Mouse (Mus musculus): ENCODE measurements at regions not wholly inside any gene's neighbourhood (a gene's known extent, or its start where the extent isn't known, plus 50 kb on each side); places are given as distances from the start of the nearest gene placed in this dataset.

DNA sequence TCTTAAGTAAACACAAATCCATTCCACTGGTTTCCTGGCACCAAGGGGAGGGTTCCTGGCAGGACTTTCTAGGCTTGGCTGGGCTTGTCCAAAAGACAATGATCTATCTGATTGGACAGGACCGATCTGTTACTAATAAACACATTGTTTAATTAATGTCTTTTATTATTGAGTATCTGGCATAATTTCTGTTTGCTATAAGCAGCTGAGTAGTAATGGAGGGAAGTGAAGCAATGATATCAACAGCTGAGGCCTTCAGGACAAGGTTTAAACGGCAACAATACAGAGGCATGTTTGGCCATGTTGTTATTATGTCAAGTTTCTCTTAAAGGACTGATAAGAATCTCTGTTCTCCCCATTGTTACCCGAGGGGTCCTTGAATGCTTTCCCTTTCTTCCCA lies 93.5 kb upstream of the Fat4 start:
- H3K4me2 ChIP-seq (ENCODE audit: low read length) = no peak overlapping the region
- no peak for ATAC-seq (ENCODE audit: insufficient number of reproducible peaks, insufficient read depth, low FRiP score, low read depth)
- no peaks in the 10 kb centered on the region for H3K4me1 ChIP-seq (ENCODE audit: control insufficient read depth in 2 of 2, insufficient read depth in 2 of 2, low read length in 2 of 2)
- no peak overlapping the region for H3K9ac ChIP-seq (ENCODE audit: low read length)
- no peak overlapping the region for H3K27ac ChIP-seq (replicated peaks in 1 of 2; ENCODE audit: control insufficient read depth in 1 of 2, insufficient read depth in 1 of 2, low read depth in 2 of 2, low read length in 2 of 2)
- no peaks in the 10 kb centered on the region for H3K27me3 ChIP-seq (ENCODE audit: control insufficient read depth, insufficient read depth, low read length)
- H3K36me3 ChIP-seq (ENCODE audit: control insufficient read depth, insufficient read depth, low read length) = no peaks in the 10 kb centered on the region
- H3K4me3 ChIP-seq (ENCODE audit: control insufficient read depth in 1 of 2, insufficient read depth in 1 of 2, low read depth in 1 of 2, low read length in 2 of 2) = no peak overlapping the region
- H3K9me3 ChIP-seq (ENCODE audit: control insufficient read depth, low read length) = no peaks in the 10 kb centered on the region
- WGBS = 67% methylated on average over 3 of the region's 3 CpGs

- no peak for ATAC-seq (ENCODE audit: insufficient number of reproducible peaks, insufficient read depth, low FRiP score, low read depth)
- Histone ChIP-seq H3K27me3 (ENCODE audit: control insufficient read depth, insufficient read depth, low read length) (no peaks in the 10 kb centered on the region), H3K9ac (ENCODE audit: low read length) (no peak overlapping the region), H3K4me1 (ENCODE audit: control insufficient read depth in 2 of 2, insufficient read depth in 2 of 2, low read length in 2 of 2) (no peaks in the 10 kb centered on the region), H3K4me3 (ENCODE audit: control insufficient read depth in 1 of 2, insufficient read depth in 1 of 2, low read depth in 1 of 2, low read length in 2 of 2) (no peak overlapping the region), H3K9me3 (ENCODE audit: control insufficient read depth, low read length) (no peaks in the 10 kb centered on the region), H3K36me3 (ENCODE audit: control insufficient read depth, insufficient read depth, low read length) (no peaks in the 10 kb centered on the region), H3K4me2 (ENCODE audit: low read length) (no peak overlapping the region), H3K27ac (replicated peaks in 1 of 2; ENCODE audit: control insufficient read depth in 1 of 2, insufficient read depth in 1 of 2, low read depth in 2 of 2, low read length in 2 of 2) (no peak overlapping the region)
- 57% methylated on average over 2 of the region's 2 CpGs for WGBS
Observed at GRCm38 (mm10) chr3:38788751-38789150, 98.0 kb upstream of the Fat4 start.

DNA sequence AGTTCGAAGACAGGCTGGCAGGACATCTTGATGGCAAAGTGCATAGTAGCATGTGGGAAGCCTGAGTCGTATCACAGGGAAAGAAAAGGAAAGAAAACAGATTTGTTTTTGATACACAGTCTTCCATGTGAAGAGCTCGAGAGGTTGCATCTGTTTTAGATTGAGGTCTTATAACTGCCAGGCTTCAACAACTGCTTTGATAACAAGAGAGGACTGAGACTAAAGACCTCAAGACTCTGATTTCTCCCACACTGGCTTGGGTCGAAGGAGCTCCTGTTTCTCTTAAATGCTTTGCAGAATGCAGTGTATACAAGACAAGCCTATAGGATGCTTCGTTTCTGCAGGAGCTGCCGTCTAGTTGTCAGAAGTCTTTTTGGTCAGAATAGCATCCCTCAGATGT lies 103.0 kb upstream of the Fat4 start:
- no peak for ATAC-seq (ENCODE audit: insufficient number of reproducible peaks, insufficient read depth, low FRiP score, low read depth)
- H3K4me2 ChIP-seq (ENCODE audit: low read length) = no peak overlapping the region
- H3K36me3 ChIP-seq (ENCODE audit: control insufficient read depth, insufficient read depth, low read length) = no peaks in the 10 kb centered on the region
- H3K27ac ChIP-seq (replicated peaks in 1 of 2; ENCODE audit: control insufficient read depth in 1 of 2, insufficient read depth in 1 of 2, low read depth in 2 of 2, low read length in 2 of 2) = no peak overlapping the region
- H3K4me3 ChIP-seq (ENCODE audit: control insufficient read depth in 1 of 2, insufficient read depth in 1 of 2, low read depth in 1 of 2, low read length in 2 of 2) = no peak overlapping the region
- 74% methylated on average over 6 of the region's 6 CpGs for WGBS
- no peaks in the 10 kb centered on the region for H3K27me3 ChIP-seq (ENCODE audit: control insufficient read depth, insufficient read depth, low read length)
- no peaks in the 10 kb centered on the region for H3K9me3 ChIP-seq (ENCODE audit: control insufficient read depth, low read length)
- H3K9ac ChIP-seq (ENCODE audit: low read length) = no peak overlapping the region
- no peaks in the 10 kb centered on the region for H3K4me1 ChIP-seq (ENCODE audit: control insufficient read depth in 2 of 2, insufficient read depth in 2 of 2, low read length in 2 of 2)

- WGBS = 73% methylated on average over 3 of the region's 3 CpGs
- no peak for ATAC-seq (ENCODE audit: insufficient number of reproducible peaks, insufficient read depth, low FRiP score, low read depth)
- H3K27ac ChIP-seq (replicated peaks in 1 of 2; ENCODE audit: control insufficient read depth in 1 of 2, insufficient read depth in 1 of 2, low read depth in 2 of 2, low read length in 2 of 2) = no peak overlapping the region
Observed at GRCm38 (mm10) chr3:38783051-38783450, 103.7 kb upstream of the Fat4 start.

DNA sequence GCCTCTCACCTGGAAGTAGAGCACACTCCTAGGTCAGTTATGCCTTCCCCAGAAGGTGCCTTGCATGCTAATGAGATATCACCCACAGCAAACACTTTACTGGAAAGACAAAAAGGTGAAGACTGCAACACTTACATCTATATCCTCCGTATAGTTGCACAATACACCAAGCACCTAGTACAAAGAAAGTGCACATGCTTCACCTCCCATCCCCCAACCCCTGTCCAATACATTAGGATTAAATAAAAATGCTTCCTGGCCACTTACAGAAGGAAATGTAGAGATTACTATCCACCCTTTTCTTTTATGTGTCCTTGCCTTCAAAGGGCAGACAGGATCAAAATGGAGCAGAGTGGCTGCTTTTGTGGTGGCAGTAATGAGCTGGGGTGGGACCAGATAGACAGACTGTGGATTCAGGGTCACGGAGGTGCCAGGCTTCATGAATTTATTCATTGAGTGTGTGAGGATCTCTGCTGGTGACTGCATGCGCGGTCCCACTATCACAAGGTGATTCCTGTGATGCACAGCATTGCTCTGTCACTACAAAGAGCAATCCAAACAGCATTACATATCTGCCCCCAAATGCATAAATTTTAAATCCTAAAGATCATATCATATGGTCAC lies 109.9 kb upstream of the Fat4 start:
- WGBS = 78% methylated on average over 4 of the region's 4 CpGs
- Histone ChIP-seq H3K4me1 (ENCODE audit: control insufficient read depth in 2 of 2, insufficient read depth in 2 of 2, low read length in 2 of 2) (no peaks in the 10 kb centered on the region), H3K27ac (replicated peaks in 1 of 2; ENCODE audit: control insufficient read depth in 1 of 2, insufficient read depth in 1 of 2, low read depth in 2 of 2, low read length in 2 of 2) (no peak overlapping the region), H3K4me3 (ENCODE audit: control insufficient read depth in 1 of 2, insufficient read depth in 1 of 2, low read depth in 1 of 2, low read length in 2 of 2) (no peak overlapping the region), H3K4me2 (ENCODE audit: low read length) (no peak overlapping the region), H3K36me3 (ENCODE audit: control insufficient read depth, insufficient read depth, low read length) (no peaks in the 10 kb centered on the region), H3K27me3 (ENCODE audit: control insufficient read depth, insufficient read depth, low read length) (no peaks in the 10 kb centered on the region), H3K9ac (ENCODE audit: low read length) (no peak overlapping the region), H3K9me3 (ENCODE audit: control insufficient read depth, low read length) (no peaks in the 10 kb centered on the region)
- no peak for ATAC-seq (ENCODE audit: insufficient number of reproducible peaks, insufficient read depth, low FRiP score, low read depth)

More at GRCm38 (mm10) chr3:38783051-38783450, 103.7 kb upstream of the Fat4 start:
- H3K27me3 ChIP-seq (ENCODE audit: control insufficient read depth, insufficient read depth, low read length) = no peaks in the 10 kb centered on the region
- no peaks in the 10 kb centered on the region for H3K9me3 ChIP-seq (ENCODE audit: control insufficient read depth, low read length)
- no peaks in the 10 kb centered on the region for H3K36me3 ChIP-seq (ENCODE audit: control insufficient read depth, insufficient read depth, low read length)
- H3K4me3 ChIP-seq (ENCODE audit: control insufficient read depth in 1 of 2, insufficient read depth in 1 of 2, low read depth in 1 of 2, low read length in 2 of 2) = no peak overlapping the region
- H3K4me1 ChIP-seq (ENCODE audit: control insufficient read depth in 2 of 2, insufficient read depth in 2 of 2, low read length in 2 of 2) = no peaks in the 10 kb centered on the region
- no peak overlapping the region for H3K9ac ChIP-seq (ENCODE audit: low read length)
- no peak overlapping the region for H3K4me2 ChIP-seq (ENCODE audit: low read length)

DNA sequence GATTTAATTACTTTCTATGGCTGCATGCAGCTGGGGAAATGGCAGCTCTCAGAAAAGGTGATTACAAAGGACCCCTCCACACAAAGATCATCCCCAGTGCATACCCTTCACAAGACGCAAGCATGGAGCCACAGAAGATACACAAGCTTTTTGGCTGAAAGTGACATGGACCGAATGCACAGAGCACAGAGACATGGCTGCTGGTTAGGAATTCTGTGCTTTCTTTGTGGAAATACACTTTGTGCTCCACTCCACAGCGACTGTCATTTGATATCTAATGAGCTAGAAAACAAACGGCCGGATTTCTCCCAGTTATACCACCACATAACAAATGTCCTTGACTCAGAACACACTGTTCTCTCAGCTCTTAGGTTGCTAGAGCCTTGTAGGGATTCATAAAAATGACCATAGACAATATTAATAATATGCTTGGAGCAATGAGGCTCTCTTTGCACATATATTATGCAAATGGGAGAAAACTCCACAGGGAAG lies 132.1 kb upstream of the Fat4 start:
- Histone ChIP-seq H3K9me3 (ENCODE audit: control insufficient read depth, low read length) (0 out of 2 replicates have a peak, but pooled peaks cover 2% of the 10 kb centered on the region), H3K27ac (replicated peaks in 1 of 2; ENCODE audit: control insufficient read depth in 1 of 2, insufficient read depth in 1 of 2, low read depth in 2 of 2, low read length in 2 of 2) (no peak overlapping the region), H3K36me3 (ENCODE audit: control insufficient read depth, insufficient read depth, low read length) (no peaks in the 10 kb centered on the region), H3K4me2 (ENCODE audit: low read length) (no peak overlapping the region), H3K27me3 (ENCODE audit: control insufficient read depth, insufficient read depth, low read length) (no peaks in the 10 kb centered on the region), H3K4me3 (ENCODE audit: control insufficient read depth in 1 of 2, insufficient read depth in 1 of 2, low read depth in 1 of 2, low read length in 2 of 2) (no peak overlapping the region), H3K9ac (ENCODE audit: low read length) (no peak overlapping the region), H3K4me1 (ENCODE audit: control insufficient read depth in 2 of 2, insufficient read depth in 2 of 2, low read length in 2 of 2) (no peaks in the 10 kb centered on the region)
- no peak for ATAC-seq (ENCODE audit: insufficient number of reproducible peaks, insufficient read depth, low FRiP score, low read depth)
- WGBS = 78% methylated on average over 5 of the region's 5 CpGs

GRCm38 (mm10) chr3:38753446-38754205 lies 133.1 kb upstream of the Fat4 start:
- WGBS = 76% methylated on average over 2 of the region's 2 CpGs
- H3K4me2 ChIP-seq (ENCODE audit: low read length) = no peak overlapping the region
- H3K9me3 ChIP-seq (ENCODE audit: control insufficient read depth, low read length) = 0 out of 2 replicates have a peak, but pooled peaks cover 2% of the 10 kb centered on the region
- ATAC-seq (ENCODE audit: insufficient number of reproducible peaks, insufficient read depth, low FRiP score, low read depth) = no peak
- no peaks in the 10 kb centered on the region for H3K27me3 ChIP-seq (ENCODE audit: control insufficient read depth, insufficient read depth, low read length)
- no peak overlapping the region for H3K9ac ChIP-seq (ENCODE audit: low read length)
- no peaks in the 10 kb centered on the region for H3K36me3 ChIP-seq (ENCODE audit: control insufficient read depth, insufficient read depth, low read length)
- no peak overlapping the region for H3K27ac ChIP-seq (replicated peaks in 1 of 2; ENCODE audit: control insufficient read depth in 1 of 2, insufficient read depth in 1 of 2, low read depth in 2 of 2, low read length in 2 of 2)
- H3K4me1 ChIP-seq (ENCODE audit: control insufficient read depth in 2 of 2, insufficient read depth in 2 of 2, low read length in 2 of 2) = no peaks in the 10 kb centered on the region
- no peak overlapping the region for H3K4me3 ChIP-seq (ENCODE audit: control insufficient read depth in 1 of 2, insufficient read depth in 1 of 2, low read depth in 1 of 2, low read length in 2 of 2)
